Mouse (Mus musculus): ENCODE results near the gene 4930474N05Rik. TPM values are rescaled to one million over a fixed set of nuclear protein-coding genes. Genes with fewer than 3 reads are reported as not detected.

4930474N05Rik gene
- not detected for total RNA-seq (2021)
- not detected in 2 replicates for polyA plus RNA-seq (2012; rRNA removed)
- long read RNA-seq = 0 reads

- TF ChIP-seq CTCF (IDR thresholded peaks at IDR 0.05) = no peak
- TF ChIP-seq EP300 (IDR thresholded peaks at IDR 0.05; ENCODE audit: insufficient read depth, low read depth, low read length) = no peak
- TF ChIP-seq POLR2A (IDR thresholded peaks at IDR 0.05; ENCODE audit: insufficient read depth, low read depth, low read length) = no peak
- intact Hi-C loops (cut with DNase I) = no loop called here
- H3K36me3 ChIP-seq (ENCODE audit: control insufficient read depth, insufficient read depth, low read length) = no peaks in the 10 kb centered on the region
- no peaks in the 10 kb centered on the region for H3K79me2 ChIP-seq (replicated peaks; ENCODE audit: control insufficient read depth, insufficient read depth, low read length)
- no peak within 1 kb of the TSS for H3K27ac ChIP-seq
- H3K4me1 ChIP-seq (ENCODE audit: control insufficient read depth, insufficient read depth, low read length) = no peaks in the 10 kb centered on the region
- DNase-seq = no peak
- H3K9ac ChIP-seq (ENCODE audit: low read depth, low read length) = no peak within 1 kb of the TSS
- H3K27me3 ChIP-seq (ENCODE audit: control insufficient read depth, insufficient read depth, low read length) = no peaks in the 10 kb centered on the region
- no peak within 1 kb of the TSS for H3K4me3 ChIP-seq
Observed at GRCm38 (mm10) chr14:36094617-36095016, at the start of gene 4930474N05Rik. Gene 4930474N05Rik (plus strand): TSS chr14:36094917.

- TF ChIP-seq POLR2A (IDR thresholded peaks at IDR 0.05; ENCODE audit: insufficient read depth, low read depth, low read length) (no peak), CTCF (IDR thresholded peaks at IDR 0.05) (no peak), EP300 (IDR thresholded peaks at IDR 0.05; ENCODE audit: insufficient read depth, low read depth, low read length) (no peak)
- H3K36me3 ChIP-seq (ENCODE audit: control insufficient read depth, insufficient read depth, low read length) = no peaks in the 10 kb centered on the region
Observed at GRCm38 (mm10) chr14:36048746-36049391, 45.8 kb upstream of the 4930474N05Rik start.

GRCm38 (mm10) chr14:36053281-36053680, 41.4 kb upstream of the 4930474N05Rik start:
- Histone ChIP-seq H3K9ac (ENCODE audit: low read depth, low read length) (no peak overlapping the region), H3K79me2 (replicated peaks; ENCODE audit: control insufficient read depth, insufficient read depth, low read length) (no peaks in the 10 kb centered on the region), H3K4me3 (no peak overlapping the region), H3K4me1 (ENCODE audit: control insufficient read depth, insufficient read depth, low read length) (no peaks in the 10 kb centered on the region), H3K27me3 (ENCODE audit: control insufficient read depth, insufficient read depth, low read length) (no peaks in the 10 kb centered on the region), H3K27ac (no peak overlapping the region), H3K36me3 (ENCODE audit: control insufficient read depth, insufficient read depth, low read length) (no peaks in the 10 kb centered on the region)
- 56% methylated on average over 2 of the region's 2 CpGs for WGBS
- TF ChIP-seq CTCF (IDR thresholded peaks at IDR 0.05) (no peak), EP300 (IDR thresholded peaks at IDR 0.05; ENCODE audit: insufficient read depth, low read depth, low read length) (no peak), POLR2A (IDR thresholded peaks at IDR 0.05; ENCODE audit: insufficient read depth, low read depth, low read length) (no peak)
- intact Hi-C loops (cut with DNase I) = no loop called here
- DNase-seq = no peak

More at GRCm38 (mm10) chr14:36048746-36049391, 45.8 kb upstream of the 4930474N05Rik start:
- H3K27me3 ChIP-seq (ENCODE audit: control insufficient read depth, insufficient read depth, low read length) = no peaks in the 10 kb centered on the region
- 16% methylated on average over 9 of the region's 9 CpGs for WGBS
- intact Hi-C loops (cut with DNase I) = no loop called here
- no peak overlapping the region for H3K27ac ChIP-seq
- H3K9ac ChIP-seq (ENCODE audit: low read depth, low read length) = no peak overlapping the region
- no peaks in the 10 kb centered on the region for H3K79me2 ChIP-seq (replicated peaks; ENCODE audit: control insufficient read depth, insufficient read depth, low read length)
- no peak overlapping the region for H3K4me3 ChIP-seq
- peak in 1 of 2 experiments; percentile 19 for DNase-seq
- no peaks in the 10 kb centered on the region for H3K4me1 ChIP-seq (ENCODE audit: control insufficient read depth, insufficient read depth, low read length)

- Histone ChIP-seq H3K27ac (no peak overlapping the region), H3K4me1 (ENCODE audit: control insufficient read depth, insufficient read depth, low read length) (no peaks in the 10 kb centered on the region), H3K36me3 (ENCODE audit: control insufficient read depth, insufficient read depth, low read length) (no peaks in the 10 kb centered on the region), H3K4me3 (no peak overlapping the region), H3K9ac (ENCODE audit: low read depth, low read length) (no peak overlapping the region), H3K79me2 (replicated peaks; ENCODE audit: control insufficient read depth, insufficient read depth, low read length) (no peaks in the 10 kb centered on the region), H3K27me3 (ENCODE audit: control insufficient read depth, insufficient read depth, low read length) (no peaks in the 10 kb centered on the region)
- intact Hi-C loops (cut with DNase I) = no loop called here
- 80% methylated on average over 3 of the region's 3 CpGs for WGBS
- TF ChIP-seq CTCF (IDR thresholded peaks at IDR 0.05) (peak; percentile 21; the same call in 1 of the 2 replicates), EP300 (IDR thresholded peaks at IDR 0.05; ENCODE audit: insufficient read depth, low read depth, low read length) (no peak), POLR2A (IDR thresholded peaks at IDR 0.05; ENCODE audit: insufficient read depth, low read depth, low read length) (no peak)
- DNase-seq = no peak
Observed at GRCm38 (mm10) chr14:36098528-36098927, 3.8 kb downstream of the 4930474N05Rik start.

GRCm38 (mm10) chr14:36099647-36100046, 4.9 kb downstream of the 4930474N05Rik start:
- no peak for DNase-seq
- Histone ChIP-seq H3K4me3 (no peak overlapping the region), H3K79me2 (replicated peaks; ENCODE audit: control insufficient read depth, insufficient read depth, low read length) (no peaks in the 10 kb centered on the region), H3K27ac (no peak overlapping the region), H3K4me1 (ENCODE audit: control insufficient read depth, insufficient read depth, low read length) (no peaks in the 10 kb centered on the region), H3K36me3 (ENCODE audit: control insufficient read depth, insufficient read depth, low read length) (no peaks in the 10 kb centered on the region), H3K9ac (ENCODE audit: low read depth, low read length) (no peak overlapping the region), H3K27me3 (ENCODE audit: control insufficient read depth, insufficient read depth, low read length) (no peaks in the 10 kb centered on the region)
- no peak for TF ChIP-seq POLR2A (IDR thresholded peaks at IDR 0.05; ENCODE audit: insufficient read depth, low read depth, low read length)
- intact Hi-C loops (cut with DNase I) = no loop called here
- 75% methylated on average over 1 of the region's 1 CpGs for WGBS

- H3K4me3 ChIP-seq = no peak overlapping the region
- no peak overlapping the region for H3K27ac ChIP-seq
- DNase-seq = no peak
- H3K36me3 ChIP-seq (ENCODE audit: control insufficient read depth, insufficient read depth, low read length) = no peaks in the 10 kb centered on the region
- intact Hi-C loops (cut with DNase I) = no loop called here
- no peaks in the 10 kb centered on the region for H3K27me3 ChIP-seq (ENCODE audit: control insufficient read depth, insufficient read depth, low read length)
- no peak for TF ChIP-seq CTCF (IDR thresholded peaks at IDR 0.05)
- TF ChIP-seq POLR2A (IDR thresholded peaks at IDR 0.05; ENCODE audit: insufficient read depth, low read depth, low read length) = no peak
- TF ChIP-seq EP300 (IDR thresholded peaks at IDR 0.05; ENCODE audit: insufficient read depth, low read depth, low read length) = no peak
- H3K4me1 ChIP-seq (ENCODE audit: control insufficient read depth, insufficient read depth, low read length) = no peaks in the 10 kb centered on the region
- no peak overlapping the region for H3K9ac ChIP-seq (ENCODE audit: low read depth, low read length)
- H3K79me2 ChIP-seq (replicated peaks; ENCODE audit: control insufficient read depth, insufficient read depth, low read length) = no peaks in the 10 kb centered on the region
- 17% methylated on average over 1 of the region's 1 CpGs for WGBS
Observed at GRCm38 (mm10) chr14:36100731-36101130, 6.0 kb downstream of the 4930474N05Rik start.
